In genomic region chr1:55076395-55076743, GRCm38 (mm10) we compare ENCODE assay signal across 21 mouse cellular contexts. TPM values are rescaled to one million over a fixed set of nuclear protein-coding genes. Genes with fewer than 3 reads are reported as not detected.
DNase-seq lines count a peak whose midpoint lies in the region; ATAC-seq and TF ChIP-seq lines count a peak whose summit lies in the region.
"Had no signal": no experiment of that assay in that cellular context is flagged by ENCODE, and none has a peak within 500 bp of the region (broad histone marks: within the 10 kb centered on the region; RNA-seq: fewer than 3 reads in every experiment).

No protein-coding gene starts in this region.

- ATAC-seq in liver, embryonic 11.5 days (replicated peaks; ENCODE audit: low FRiP score): 0 out of 2 replicates have a peak, but pooled peaks have one; percentile 1
- no peak for ATAC-seq in liver, postnatal 0 days
- peak; percentile 29 for ATAC-seq in Patski
- no peak; the same call in 1 of the 2 replicates for ATAC-seq in liver, embryonic 13.5 days (ENCODE audit: low read depth)
- ATAC-seq: forebrain, embryonic 16.5 days had no signal

- no peak for TF ChIP-seq EP300 in liver, postnatal 0 days (IDR thresholded peaks at IDR 0.05; ENCODE audit: low read depth)

- H3K4me3 ChIP-seq in liver, embryonic 11.5 days (ENCODE audit: low read depth, low read length): no peak overlapping the region
- H3K4me3 ChIP-seq in liver, postnatal 0 days (ENCODE audit: low read depth, low read length): no peak overlapping the region
- H3K4me3 ChIP-seq in liver, embryonic 13.5 days (replicated peaks): no peak overlapping the region
- H3K4me3 ChIP-seq in limb, embryonic 10.5 days: no peak overlapping the region
- H3K4me3 ChIP-seq: embryonic facial prominence, embryonic 12.5 days; heart, embryonic 13.5 days; hindbrain, embryonic 10.5 days; hindbrain, embryonic 15.5 days; limb, embryonic 12.5 days; myocyte; neural tube, embryonic 12.5 days had no signal

- peak; percentile 32 for DNase-seq in liver, embryonic 11.5 days (ENCODE audit: low spot score)
- DNase-seq in liver, postnatal 0 days: no peak
- peak; percentile 50 for DNase-seq in Patski (ENCODE audit: low read depth, low spot score)
- DNase-seq in liver, embryonic 13.5 days: no peak
- DNase-seq in limb, embryonic 10.5 days (ENCODE audit: low spot score): no peak
- DNase-seq in ovary, postnatal 36 days (ENCODE audit: low spot score): no peak
- DNase-seq: B cell, adult 2 months; cerebellum, adult 11 months; cerebellum, adult 9-10 months; cerebellum, postnatal 36 days; embryo, embryonic 11 days; heart, postnatal 14 days had no signal

- POLR2A ChIA-PET in Patski (lab: Charles Lee): interaction anchor here (0.6 to 1.4 kb wide), 4 partner anchors 9 to 248 kb away, joined by 3 to 6 read pairs (median 4); no protein-coding TSS in a partner anchor

- in situ Hi-C loops in Patski (cut with MboI; ENCODE audit: low pct_unique_long_range_greater_than_20kb): loop anchor here (25.0 kb wide), 1 partner anchor 311 kb away; no protein-coding TSS in a partner anchor

- peak overlapping the region; percentile 73 for H3K27ac ChIP-seq in liver, embryonic 11.5 days (ENCODE audit: low read depth, low read length)
- H3K27ac ChIP-seq in liver, postnatal 0 days (ENCODE audit: low read depth): no peak overlapping the region
- H3K27ac ChIP-seq in liver, embryonic 13.5 days: peak overlapping the region; percentile 48
- H3K27ac ChIP-seq in limb, embryonic 10.5 days: no peak overlapping the region
- H3K27ac ChIP-seq: embryonic facial prominence, embryonic 12.5 days; hindbrain, embryonic 10.5 days; hindbrain, embryonic 15.5 days; limb, embryonic 12.5 days; neural tube, embryonic 12.5 days had no signal

- peaks cover 24% of the 10 kb centered on the region for H3K4me1 ChIP-seq in liver, embryonic 11.5 days (replicated peaks; ENCODE audit: control insufficient read depth, insufficient read depth, low read length)
- peaks cover 10% of the 10 kb centered on the region for H3K4me1 ChIP-seq in liver, postnatal 0 days (ENCODE audit: insufficient read depth)
- H3K4me1 ChIP-seq in liver, embryonic 13.5 days (replicated peaks): peaks cover 52% of the 10 kb centered on the region
- H3K4me1 ChIP-seq in limb, embryonic 10.5 days: 0 out of 2 replicates have a peak, but pooled peaks cover 4% of the 10 kb centered on the region
- H3K4me1 ChIP-seq: hindbrain, embryonic 10.5 days; hindbrain, embryonic 15.5 days; limb, embryonic 12.5 days; neural tube, embryonic 12.5 days had no signal

- CTCF ChIA-PET in Patski (lab: Charles Lee): interaction anchor here (1.2 to 1.6 kb wide), 2 partner anchors 8 to 9 kb away, joined by 5 to 6 read pairs; no protein-coding TSS in a partner anchor

- no peaks in the 10 kb centered on the region for H3K9me3 ChIP-seq in liver, embryonic 11.5 days (ENCODE audit: control insufficient read depth, low read length)
- H3K9me3 ChIP-seq in liver, postnatal 0 days (ENCODE audit: low read length): no peaks in the 10 kb centered on the region
- H3K9me3 ChIP-seq in liver, embryonic 13.5 days (replicated peaks): no peaks in the 10 kb centered on the region
- H3K9me3 ChIP-seq in limb, embryonic 10.5 days (replicated peaks): no peaks in the 10 kb centered on the region
- H3K9me3 ChIP-seq: embryonic facial prominence, embryonic 12.5 days; heart, embryonic 13.5 days; hindbrain, embryonic 10.5 days; hindbrain, embryonic 15.5 days; limb, embryonic 12.5 days; neural tube, embryonic 12.5 days had no signal

- H3K27me3 ChIP-seq in liver, embryonic 11.5 days (replicated peaks; ENCODE audit: control insufficient read depth, insufficient read depth, low read length): no peaks in the 10 kb centered on the region
- no peaks in the 10 kb centered on the region for H3K27me3 ChIP-seq in liver, postnatal 0 days (ENCODE audit: insufficient read depth, low read length)
- H3K27me3 ChIP-seq in Patski: no peaks in the 10 kb centered on the region
- no peaks in the 10 kb centered on the region for H3K27me3 ChIP-seq in liver, embryonic 13.5 days
- no peaks in the 10 kb centered on the region for H3K27me3 ChIP-seq in limb, embryonic 10.5 days (ENCODE audit: low read depth, poor library complexity, severe bottlenecking)
- H3K27me3 ChIP-seq: embryonic facial prominence, embryonic 12.5 days; heart, embryonic 13.5 days; hindbrain, embryonic 15.5 days; limb, embryonic 12.5 days; neural tube, embryonic 12.5 days had no signal

- no peak for TF ChIP-seq CTCF in liver, postnatal 0 days (IDR thresholded peaks at IDR 0.05; ENCODE audit: low read depth)
- no peak for TF ChIP-seq CTCF in Patski (IDR thresholded peaks at IDR 0.05)

- H3K9ac ChIP-seq in liver, embryonic 11.5 days (ENCODE audit: low read depth, low read length): no peak overlapping the region
- H3K9ac ChIP-seq in liver, postnatal 0 days (replicated peaks): no peak overlapping the region
- no peak overlapping the region for H3K9ac ChIP-seq in liver, embryonic 13.5 days
- H3K9ac ChIP-seq: embryonic facial prominence, embryonic 12.5 days; heart, embryonic 13.5 days; hindbrain, embryonic 15.5 days; limb, embryonic 12.5 days; neural tube, embryonic 12.5 days had no signal

- H3K36me3 ChIP-seq in liver, embryonic 11.5 days (ENCODE audit: control insufficient read depth, insufficient read depth, low read length): peaks cover 23% of the 10 kb centered on the region
- H3K36me3 ChIP-seq in liver, postnatal 0 days (replicated peaks; ENCODE audit: insufficient read depth, low read length): peaks cover 38% of the 10 kb centered on the region
- peaks cover 62% of the 10 kb centered on the region for H3K36me3 ChIP-seq in liver, embryonic 13.5 days
- H3K36me3 ChIP-seq in limb, embryonic 10.5 days: peaks cover 69% of the 10 kb centered on the region

- H3K4me2 ChIP-seq in liver, embryonic 11.5 days: 0 out of 2 replicates have a peak overlapping the region, but pooled peaks have one; percentile 20
- no peak overlapping the region for H3K4me2 ChIP-seq in liver, postnatal 0 days (ENCODE audit: low read depth, low read length)
- H3K4me2 ChIP-seq in liver, embryonic 13.5 days: no peak overlapping the region
- H3K4me2 ChIP-seq: embryonic facial prominence, embryonic 12.5 days; heart, embryonic 13.5 days; hindbrain, embryonic 15.5 days; limb, embryonic 12.5 days; midbrain, embryonic 11.5 days; neural tube, embryonic 12.5 days had no signal

RNA-seq across cellular contexts. Expression of gene Hspe1, which starts 11.6 kb away (rescaled TPM):
- polyA plus RNA-seq in liver, embryonic 11.5 days (2014; fragmentation: Nextera tagmentation; extraction: Ambion mirVana): 894 and 968 TPM in 2 replicates
- 513 and 558 TPM in 2 replicates for polyA plus RNA-seq in liver, postnatal 0 days (2015; fragmentation: Nextera tagmentation; extraction: Ambion mirVana)
- polyA plus RNA-seq in Patski (2021): 326 TPM
- 600 and 712 TPM in 2 replicates for polyA plus RNA-seq in liver, embryonic 13.5 days (2015; fragmentation: Nextera tagmentation; extraction: Ambion mirVana)
- polyA plus RNA-seq in limb, embryonic 10.5 days (2016; fragmentation: Nextera tagmentation; extraction: Ambion mirVana): 611 and 851 TPM in 2 replicates

RNA-seq across cellular contexts. Expression of gene Hspd1, which starts 11.7 kb away (rescaled TPM):
- 809 and 855 TPM in 2 replicates for polyA plus RNA-seq in liver, embryonic 11.5 days (2014; fragmentation: Nextera tagmentation; extraction: Ambion mirVana)
- 288 and 295 TPM in 2 replicates for polyA plus RNA-seq in liver, postnatal 0 days (2015; fragmentation: Nextera tagmentation; extraction: Ambion mirVana)
- 475 TPM for polyA plus RNA-seq in Patski (2021)
- polyA plus RNA-seq in liver, embryonic 13.5 days (2015; fragmentation: Nextera tagmentation; extraction: Ambion mirVana): 478 and 596 TPM in 2 replicates
- polyA plus RNA-seq in limb, embryonic 10.5 days (2016; fragmentation: Nextera tagmentation; extraction: Ambion mirVana): 563 and 717 TPM in 2 replicates

RNA-seq across cellular contexts. Expression of gene Coq10b, which starts 23.8 kb away (rescaled TPM):
- polyA plus RNA-seq in liver, embryonic 11.5 days (2014; fragmentation: Nextera tagmentation; extraction: Ambion mirVana): 21.1 and 22.2 TPM in 2 replicates
- 20.6 and 24.4 TPM in 2 replicates for polyA plus RNA-seq in liver, postnatal 0 days (2015; fragmentation: Nextera tagmentation; extraction: Ambion mirVana)
- polyA plus RNA-seq in Patski (2021): 43.5 TPM
- polyA plus RNA-seq in liver, embryonic 13.5 days (2015; fragmentation: Nextera tagmentation; extraction: Ambion mirVana): 17.6 and 20.6 TPM in 2 replicates
- 19.0 and 19.5 TPM in 2 replicates for polyA plus RNA-seq in limb, embryonic 10.5 days (2016; fragmentation: Nextera tagmentation; extraction: Ambion mirVana)

RNA-seq across cellular contexts. Expression of gene Sf3b1, which starts 49.1 kb away (rescaled TPM):
- polyA plus RNA-seq in liver, embryonic 11.5 days (2014; fragmentation: Nextera tagmentation; extraction: Ambion mirVana): 223 and 255 TPM in 2 replicates
- polyA plus RNA-seq in liver, postnatal 0 days (2015; fragmentation: Nextera tagmentation; extraction: Ambion mirVana): 101 and 117 TPM in 2 replicates
- polyA plus RNA-seq in Patski (2021): 147 TPM
- 171 and 213 TPM in 2 replicates for polyA plus RNA-seq in liver, embryonic 13.5 days (2015; fragmentation: Nextera tagmentation; extraction: Ambion mirVana)
- 246 and 282 TPM in 2 replicates for polyA plus RNA-seq in limb, embryonic 10.5 days (2016; fragmentation: Nextera tagmentation; extraction: Ambion mirVana)

RNA-seq across cellular contexts. Expression of gene Mob4, which starts 54.7 kb away (rescaled TPM):
- polyA plus RNA-seq in liver, embryonic 11.5 days (2014; fragmentation: Nextera tagmentation; extraction: Ambion mirVana): 82.1 and 94.4 TPM in 2 replicates
- 40.1 and 42.2 TPM in 2 replicates for polyA plus RNA-seq in liver, postnatal 0 days (2015; fragmentation: Nextera tagmentation; extraction: Ambion mirVana)
- polyA plus RNA-seq in Patski (2021): 84.7 TPM
- 45.0 and 58.2 TPM in 2 replicates for polyA plus RNA-seq in liver, embryonic 13.5 days (2015; fragmentation: Nextera tagmentation; extraction: Ambion mirVana)
- polyA plus RNA-seq in limb, embryonic 10.5 days (2016; fragmentation: Nextera tagmentation; extraction: Ambion mirVana): 125 and 139 TPM in 2 replicates

Comparison
In these comparisons a context has a peak if more than half of its experiments do, and no peak if none do; other contexts are left out.
1. ATAC-seq: peak in liver, embryonic 11.5 days (single experiment) and Patski (single experiment); none in liver, postnatal 0 days (single experiment) and liver, embryonic 13.5 days (single experiment).
2. DNase-seq: peak in liver, embryonic 11.5 days (single experiment) and Patski (single experiment); none in liver, postnatal 0 days (single experiment), liver, embryonic 13.5 days (single experiment), limb, embryonic 10.5 days (single experiment) and ovary, postnatal 36 days (single experiment).
3. H3K27ac ChIP-seq: peak in liver, embryonic 11.5 days (single experiment) and liver, embryonic 13.5 days (single experiment); none in liver, postnatal 0 days (single experiment) and limb, embryonic 10.5 days (single experiment).